Mouse (Mus musculus) embryonic facial prominence, embryonic 15.5 days (tissue): ENCODE measurements around the gene Hdac6. TPM values are rescaled to one million over a fixed set of nuclear protein-coding genes. Genes with fewer than 3 reads are reported as not detected.
"Not testable (repeated sequence)": the region's sequence is repeated elsewhere in the genome, so short reads cannot be mapped to it uniquely, and the experiment has no call there.

Experiments used
- ATAC-seq: fragments of 200-750 bp; cut with Nextera tagmentation; 2 replicates; pipeline ENCODE4 v1.8.0; 2017; ENCODE audit warnings: low read depth, moderate TSS enrichment; ENCODE audit not compliant: insufficient number of reproducible peaks, low FRiP score, low TSS enrichment
- H3K27ac ChIP-seq: fragments of 300-500 bp; sonication (generic); replicated peaks from 2 replicates; pipeline ENCODE4 v1.5.1; 2015; ENCODE audit warnings: mild to moderate bottlenecking, inconsistent platforms
- H3K27me3 ChIP-seq: fragments of 300-500 bp; sonication (generic); 2 replicates; pipeline ENCODE4 v1.6.1; 2015; ENCODE audit warnings: inconsistent platforms
- H3K36me3 ChIP-seq: fragments of 300-500 bp; sonication (generic); 2 replicates; pipeline ENCODE4 v1.6.1; 2015; ENCODE audit warnings: mild to moderate bottlenecking, inconsistent platforms
- H3K4me1 ChIP-seq: fragments of 300-500 bp; sonication (generic); 2 replicates; pipeline ENCODE4 v1.6.1; 2015; ENCODE audit warnings: inconsistent platforms
- H3K4me2 ChIP-seq: fragments of 300-500 bp; sonication (generic); replicated peaks from 2 replicates; pipeline ENCODE4 v1.6.1; 2015; ENCODE audit warnings: mild to moderate bottlenecking, inconsistent platforms
- H3K4me3 ChIP-seq: fragments of 300-500 bp; sonication (generic); replicated peaks from 2 replicates; pipeline ENCODE4 v1.5.1; 2015; ENCODE audit warnings: mild to moderate bottlenecking, inconsistent platforms
- H3K9ac ChIP-seq: fragments of 300-500 bp; sonication (generic); 2 replicates; pipeline ENCODE4 v1.6.1; 2015; ENCODE audit warnings: inconsistent platforms
- H3K9me3 ChIP-seq: fragments of 300-500 bp; sonication (generic); replicated peaks from 2 replicates; pipeline ENCODE4 v1.6.1; 2016; ENCODE audit warnings: inconsistent platforms
- WGBS: fragments of 180-500 bp; shearing (Covaris S2); methylation state at CpG from one replicate; pipeline ENCODE4 v1.1.7; 2015; 5-methylcytosine and 5-hydroxymethylcytosine counted together
- polyA plus RNA-seq: library from polyadenylated mRNA; unstranded; fragments of >200 nt; fragmentation: Nextera tagmentation; extraction: Ambion mirVana; gene quantifications from 2 replicates; pipeline ENCODE4 v1.2.1, GENCODE M21; 2015

Gene Hdac6
- polyA plus RNA-seq, 1 experiment from 2014 or later: 27.5 TPM

- 19% methylated on average over 31 of the region's 40 CpGs for WGBS
- no peaks in the 10 kb centered on the region for H3K9me3 ChIP-seq
- H3K27me3 ChIP-seq: peaks cover 50% of the 10 kb centered on the region
- no peak for ATAC-seq
- peak within 1 kb of the TSS; percentile 22 for H3K4me3 ChIP-seq
- H3K4me2 ChIP-seq: peak within 1 kb of the TSS; percentile 38
- H3K27ac ChIP-seq: no peak within 1 kb of the TSS
- H3K4me1 ChIP-seq: peaks cover 8% of the 10 kb centered on the region
- no peak within 1 kb of the TSS for H3K9ac ChIP-seq
- H3K36me3 ChIP-seq: no peaks in the 10 kb centered on the region
Observed at GRCm38 (mm10) chrX:7919601-7920383, 27.9 kb downstream of the Hdac6 start, which contains the start of gene Pcsk1n. Pcsk1n (plus strand) TSS chrX:7919822.

DNA sequence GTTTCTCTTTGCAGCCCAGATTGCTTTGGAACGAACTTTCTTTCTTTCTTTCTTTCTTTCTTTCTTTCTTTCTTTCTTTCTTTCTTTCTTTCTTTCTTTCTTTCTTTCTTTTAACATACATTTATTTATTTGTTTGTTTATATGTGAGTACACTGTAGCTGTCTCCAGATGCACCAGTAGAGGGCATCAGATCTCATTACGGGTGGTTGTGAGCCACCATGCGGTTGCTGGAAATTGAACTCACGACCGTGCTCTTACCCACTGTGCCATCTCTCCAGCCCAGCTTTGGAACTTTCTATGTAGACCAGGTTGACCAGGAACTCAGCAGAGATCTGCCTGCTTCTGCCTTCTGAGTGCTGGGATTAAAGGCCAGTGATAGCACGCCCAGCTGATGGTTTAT lies 29.7 kb downstream of the Hdac6 start:
- H3K36me3 ChIP-seq, H3K27ac ChIP-seq, H3K9me3 ChIP-seq, H3K9ac ChIP-seq, H3K4me2 ChIP-seq, ATAC-seq, H3K4me1 ChIP-seq, H3K4me3 ChIP-seq: not testable (repeated sequence)
- peaks cover 34% of the 10 kb centered on the region for H3K27me3 ChIP-seq
- 72% methylated on average over 6 of the region's 6 CpGs for WGBS

DNA sequence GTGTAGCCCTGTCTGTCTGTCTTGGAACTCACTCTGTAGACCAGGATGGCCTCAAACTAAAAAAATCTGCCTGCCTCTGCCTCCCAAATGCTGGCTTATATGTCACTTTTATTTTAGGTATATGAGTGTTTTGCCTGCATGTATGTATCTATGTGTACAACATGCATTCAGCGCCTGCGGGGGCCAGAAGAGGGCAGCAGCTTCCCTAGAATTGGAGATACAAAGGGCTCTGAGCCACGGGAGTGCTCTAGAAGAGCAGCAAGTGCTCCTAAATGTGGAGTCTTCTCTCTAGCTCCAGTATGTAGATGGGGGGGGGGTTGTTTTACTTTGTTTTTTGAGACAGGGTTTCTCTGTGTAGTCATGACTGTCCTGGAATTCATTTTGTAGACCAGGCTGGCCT lies 32.0 kb downstream of the Hdac6 start:
- 22% methylated on average over 3 of the region's 3 CpGs for WGBS
- H3K9ac ChIP-seq, ATAC-seq: not testable (repeated sequence)

DNA sequence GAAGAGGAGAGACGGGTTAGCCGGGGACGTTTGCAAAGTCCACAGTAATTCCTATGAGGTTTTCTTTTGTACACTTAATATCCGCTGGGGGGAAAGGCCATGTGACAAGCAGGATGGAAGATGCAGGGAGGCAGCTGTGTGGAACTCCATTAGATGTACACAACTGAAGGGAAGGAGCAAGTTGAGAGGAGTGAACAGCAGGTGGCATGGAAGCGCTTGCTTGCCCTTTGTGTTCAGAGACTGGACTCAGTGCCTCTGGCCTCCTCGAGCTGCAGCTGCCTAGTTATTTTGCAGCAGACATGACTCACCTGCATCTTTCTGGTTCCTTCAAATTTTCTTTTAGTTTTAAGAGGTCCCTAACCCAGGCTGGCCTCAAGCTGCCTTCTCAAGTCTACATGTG lies 37.2 kb downstream of the Hdac6 start:
- H3K9me3 ChIP-seq: no peaks in the 10 kb centered on the region
- WGBS: 46% methylated on average over 6 of the region's 6 CpGs
- ATAC-seq: no peak
- no peak overlapping the region for H3K9ac ChIP-seq
- no peak overlapping the region for H3K4me2 ChIP-seq
- H3K4me3 ChIP-seq: no peak overlapping the region
- H3K36me3 ChIP-seq: peaks cover 4% of the 10 kb centered on the region; the same call in 1 of the 2 replicates
- no peak overlapping the region for H3K27ac ChIP-seq
- H3K4me1 ChIP-seq: no peaks in the 10 kb centered on the region
- H3K27me3 ChIP-seq: no peaks in the 10 kb centered on the region

More for the DNA sequence above, 32.0 kb downstream of the Hdac6 start:
- peaks cover 13% of the 10 kb centered on the region for H3K27me3 ChIP-seq
- not testable (repeated sequence) for H3K4me3 ChIP-seq, H3K36me3 ChIP-seq, H3K4me2 ChIP-seq, H3K4me1 ChIP-seq, H3K9me3 ChIP-seq, H3K27ac ChIP-seq

DNA sequence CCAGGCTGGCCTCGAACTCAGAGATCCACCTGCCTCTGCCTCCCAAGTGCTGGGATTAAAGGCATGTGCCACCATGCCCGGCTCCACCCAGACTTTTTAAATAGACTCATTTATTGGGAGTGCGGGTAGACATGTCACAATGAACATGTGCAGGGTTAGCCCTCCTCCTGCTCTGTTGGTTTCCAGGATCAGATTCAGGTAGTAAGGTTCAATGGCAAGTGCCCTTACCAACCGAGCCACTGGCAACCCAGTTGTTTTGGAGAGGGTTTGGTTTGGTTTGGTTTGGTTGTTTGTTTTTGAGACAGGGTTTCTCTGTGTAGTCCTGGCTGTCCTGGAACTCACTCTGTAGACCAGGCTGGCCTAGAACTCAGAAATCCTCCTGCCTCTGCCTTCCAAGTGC lies 38.4 kb downstream of the Hdac6 start, which contains the start of gene Gm10490:
Gm10490 (plus strand) TSS at position 301 of the 400 bp plus-strand sequence.
- 91% methylated on average over 4 of the region's 4 CpGs for WGBS

GRCm38 (mm10) chrX:7907735-7908134 lies 40.0 kb downstream of the Hdac6 start, which contains the start of gene Gm10491:
Gm10491 (minus strand) TSS chrX:7907835.
- WGBS: 78% methylated on average over 5 of the region's 5 CpGs
- ATAC-seq: no peak
- no peak within 1 kb of the TSS for H3K4me3 ChIP-seq
- no peak within 1 kb of the TSS for H3K9ac ChIP-seq
- H3K4me2 ChIP-seq: no peak within 1 kb of the TSS
- no peaks in the 10 kb centered on the region for H3K27me3 ChIP-seq
- H3K36me3 ChIP-seq: peaks cover 4% of the 10 kb centered on the region; the same call in 1 of the 2 replicates
- no peak within 1 kb of the TSS for H3K27ac ChIP-seq
- H3K4me1 ChIP-seq: no peaks in the 10 kb centered on the region
- H3K9me3 ChIP-seq: no peaks in the 10 kb centered on the region

More for the DNA sequence above, 38.4 kb downstream of the Hdac6 start, which contains the start of gene Gm10490:
- not testable (repeated sequence) for H3K36me3 ChIP-seq, H3K27me3 ChIP-seq, H3K4me1 ChIP-seq, H3K9ac ChIP-seq, ATAC-seq, H3K4me2 ChIP-seq, H3K9me3 ChIP-seq, H3K4me3 ChIP-seq, H3K27ac ChIP-seq

DNA sequence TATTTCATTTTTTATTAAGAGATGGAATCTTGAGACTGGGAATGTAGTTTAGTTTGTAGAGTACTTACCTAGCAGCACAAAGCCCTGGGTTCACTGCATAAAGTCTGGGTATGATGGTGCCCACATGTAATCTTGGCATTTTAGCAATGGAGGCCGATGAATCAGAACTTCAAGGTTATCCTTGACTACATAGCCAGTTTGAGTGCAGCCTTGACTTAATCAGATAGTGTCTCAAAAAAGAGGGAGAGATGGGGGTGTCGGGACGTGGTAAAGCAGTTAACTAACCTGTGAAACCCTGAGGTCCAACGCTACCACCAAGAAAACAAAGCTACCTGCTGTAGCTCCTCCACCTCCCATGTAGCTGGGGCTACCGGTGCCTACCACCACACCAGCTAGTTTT lies 43.2 kb downstream of the Hdac6 start:
- H3K4me1 ChIP-seq: no peaks in the 10 kb centered on the region
- H3K27me3 ChIP-seq: no peaks in the 10 kb centered on the region
- no peak overlapping the region for H3K27ac ChIP-seq
- no peak for ATAC-seq
- no peak overlapping the region for H3K4me2 ChIP-seq
- no peak overlapping the region for H3K4me3 ChIP-seq
- no peak overlapping the region for H3K9ac ChIP-seq
- WGBS: 92% methylated on average over 5 of the region's 5 CpGs
- H3K9me3 ChIP-seq: no peaks in the 10 kb centered on the region
- H3K36me3 ChIP-seq: peaks cover 4% of the 10 kb centered on the region; the same call in 1 of the 2 replicates

DNA sequence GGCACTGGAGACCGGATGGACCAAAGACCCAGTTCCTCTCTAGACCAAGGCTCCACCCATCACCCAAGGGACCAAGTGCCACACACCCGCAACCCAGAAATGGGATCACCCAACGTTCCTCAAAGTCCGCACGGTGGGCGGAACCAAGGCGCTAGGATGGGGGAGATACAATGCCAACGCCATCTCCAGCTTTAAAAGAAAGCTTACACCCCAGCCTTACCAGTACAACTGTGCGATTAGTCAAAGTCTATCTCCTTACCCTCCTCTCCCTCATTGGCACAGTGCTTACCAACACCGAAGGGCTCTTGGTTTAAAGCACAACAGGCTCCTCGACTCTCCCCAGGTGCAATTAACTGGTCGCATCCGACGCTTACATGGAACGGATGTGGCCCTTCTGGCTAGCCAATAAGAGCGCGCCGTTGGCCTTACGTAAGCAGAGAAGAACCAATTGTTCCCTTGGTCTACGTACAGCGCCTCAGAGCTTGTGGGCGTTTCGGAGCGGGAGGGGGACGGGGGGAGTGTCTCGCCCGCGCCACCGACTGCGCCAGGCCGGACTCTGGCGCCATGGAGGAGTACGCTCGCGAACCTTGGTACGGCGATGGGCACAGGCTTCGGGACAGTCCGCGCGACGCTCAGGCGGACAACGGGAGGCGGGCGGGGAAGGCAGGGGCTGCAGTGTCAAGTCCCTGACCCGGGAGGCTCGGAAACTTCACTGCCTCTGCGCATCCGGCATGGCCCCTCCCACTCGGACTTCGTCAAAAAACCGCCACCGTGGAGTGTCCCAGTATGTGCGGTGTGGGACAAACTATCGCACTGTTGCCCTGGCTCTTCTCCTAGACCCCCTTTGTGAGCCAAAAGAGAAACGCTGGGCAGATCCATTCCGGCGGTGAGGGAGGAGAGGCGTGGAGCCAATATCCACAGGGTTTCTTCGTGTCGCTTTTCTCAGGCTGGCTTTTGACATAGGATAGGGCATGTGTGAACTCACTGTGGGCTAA lies 48.5 kb downstream of the Hdac6 start, which contains the start of the genes Pqbp1 and Timm17b:
Pqbp1 (minus strand) TSS at position 390 of the 995 bp plus-strand sequence.
Timm17b (plus strand) TSS at position 478 of the 995 bp plus-strand sequence.
- no peaks in the 10 kb centered on the region for H3K4me1 ChIP-seq
- peaks cover 15% of the 10 kb centered on the region; the same call in 1 of the 2 replicates for H3K36me3 ChIP-seq
- H3K27ac ChIP-seq: peak within 1 kb of the TSS; percentile 88
- H3K9me3 ChIP-seq: no peaks in the 10 kb centered on the region
- peak within 1 kb of the TSS; percentile 59 for H3K4me3 ChIP-seq
- no peaks in the 10 kb centered on the region for H3K27me3 ChIP-seq
- ATAC-seq: peak; percentile 98
- 20% methylated on average over 62 of the region's 62 CpGs for WGBS
- H3K9ac ChIP-seq: peak within 1 kb of the TSS; percentile 33
- peak within 1 kb of the TSS; percentile 49 for H3K4me2 ChIP-seq

DNA sequence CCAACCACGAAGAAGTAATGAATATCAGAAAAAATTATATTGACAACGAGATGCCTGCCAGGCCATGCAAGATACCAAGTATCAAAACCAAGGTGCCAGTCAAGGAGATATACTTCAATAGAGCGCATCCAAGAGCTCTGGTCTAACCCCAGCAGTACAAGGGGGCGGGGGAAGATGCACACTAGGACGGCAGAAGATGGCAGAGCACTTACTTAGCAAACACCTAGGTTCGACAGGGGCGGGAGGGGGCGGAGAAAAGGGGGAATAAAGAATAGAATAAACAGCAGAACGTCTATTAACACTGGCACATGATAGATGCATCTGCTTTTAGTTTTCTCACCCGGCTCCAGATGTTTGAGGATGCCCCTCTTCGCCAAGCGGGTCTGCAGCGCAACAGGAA lies 49.5 kb downstream of the Hdac6 start:
- Histone ChIP-seq H3K36me3 (peaks cover 17% of the 10 kb centered on the region; the same call in 1 of the 2 replicates), H3K4me1 (no peaks in the 10 kb centered on the region), H3K9me3 (no peaks in the 10 kb centered on the region), H3K4me3 (peak overlapping the region; percentile 59), H3K27me3 (no peaks in the 10 kb centered on the region), H3K4me2 (peak overlapping the region; percentile 49), H3K27ac (peak overlapping the region; percentile 88; the same call in 1 of the 2 replicates), H3K9ac (no peak overlapping the region)
- ATAC-seq: no peak
- WGBS: 23% methylated on average over 13 of the region's 13 CpGs

DNA sequence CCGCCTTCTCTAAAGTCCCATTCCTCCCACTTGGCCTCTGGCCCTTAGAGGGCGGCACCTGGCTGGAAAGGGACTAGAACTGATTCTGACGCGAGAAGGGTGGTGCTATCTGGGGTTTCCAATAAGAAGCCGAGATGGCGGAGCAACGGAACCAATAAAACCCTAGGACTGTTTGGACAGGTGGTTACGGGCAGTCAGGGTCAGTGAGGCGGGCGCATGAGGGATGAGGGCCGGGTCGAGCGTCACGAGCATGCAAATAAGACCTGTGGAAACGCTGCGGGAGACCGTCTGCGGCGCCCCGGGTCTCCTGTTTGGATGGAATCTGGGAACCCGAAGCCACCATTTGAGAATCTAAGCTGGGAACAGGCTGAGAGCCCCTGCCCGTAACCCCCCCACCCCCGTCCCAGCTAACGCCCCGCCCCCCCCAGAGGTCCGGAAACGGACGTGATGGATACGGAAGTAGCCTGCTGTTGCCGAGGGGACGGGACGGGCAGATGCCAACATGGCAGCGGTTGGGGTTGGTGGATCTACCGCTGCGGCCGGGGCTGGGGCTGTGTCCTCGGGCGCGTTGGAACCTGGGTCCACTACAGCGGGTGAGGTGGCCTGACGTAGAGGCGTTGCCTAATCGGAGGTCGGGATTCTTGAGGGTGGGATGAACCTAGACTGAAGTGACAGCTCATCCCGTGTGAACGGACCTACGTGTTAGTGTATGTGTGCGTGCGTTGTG lies 63.7 kb downstream of the Hdac6 start, which contains the start of gene Slc35a2:
Slc35a2 (plus strand) TSS at position 188 of the 727 bp plus-strand sequence.
- peak within 1 kb of the TSS; percentile 87 for H3K27ac ChIP-seq
- H3K4me1 ChIP-seq: 0 out of 2 replicates have a peak, but pooled peaks cover 5% of the 10 kb centered on the region
- peak; percentile 90 for ATAC-seq
- H3K9ac ChIP-seq: 0 out of 2 replicates have a peak within 1 kb of the TSS, but pooled peaks have one; percentile 12
- no peaks in the 10 kb centered on the region for H3K27me3 ChIP-seq
- H3K36me3 ChIP-seq: no peaks in the 10 kb centered on the region
- peak within 1 kb of the TSS; percentile 54 for H3K4me2 ChIP-seq
- WGBS: 16% methylated on average over 49 of the region's 49 CpGs
- H3K4me3 ChIP-seq: peak within 1 kb of the TSS; percentile 59
- H3K9me3 ChIP-seq: no peaks in the 10 kb centered on the region
